Mouse (Mus musculus) mature B cell (primary cell): ENCODE data around the gene Hmgb1.

Experiments
- in situ Hi-C: fragments of 300-500 bp; cut with MboI; formaldehyde crosslinking; loops from 2 replicates; pipeline ENCODE4 v1.14.3; 2019

Gene Hmgb1

DNA sequence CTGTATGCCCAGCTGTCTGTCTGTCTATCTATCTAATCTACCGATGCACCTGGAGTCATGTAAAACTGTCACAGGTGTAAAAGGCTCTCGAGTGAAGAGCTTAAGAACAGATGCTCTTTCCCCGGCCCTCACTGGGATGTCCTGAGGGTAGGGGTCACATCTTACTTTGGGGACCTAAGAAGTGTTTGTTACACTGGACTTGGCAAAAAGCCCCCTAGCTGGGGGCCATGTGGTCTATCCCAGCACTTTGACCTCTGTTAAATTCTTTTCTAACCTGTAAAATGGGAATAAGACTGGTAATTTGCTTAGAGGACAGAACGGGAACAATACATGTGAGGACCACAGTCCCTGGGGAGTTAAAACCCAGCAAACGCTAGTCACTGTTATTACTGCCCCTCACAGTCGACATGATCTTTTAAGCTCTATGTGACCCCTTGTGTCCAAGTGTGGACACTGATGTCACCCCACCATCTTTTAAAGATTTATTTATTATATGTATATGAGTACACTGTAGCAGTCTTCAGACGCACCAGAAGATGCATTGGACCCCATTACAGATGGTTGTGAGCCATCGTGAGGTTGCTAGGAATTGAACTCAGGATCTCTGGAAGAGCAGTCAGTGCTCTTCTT lies 80.1 kb downstream of the Hmgb1 start:
- in situ Hi-C loops = no loop called here

DNA sequence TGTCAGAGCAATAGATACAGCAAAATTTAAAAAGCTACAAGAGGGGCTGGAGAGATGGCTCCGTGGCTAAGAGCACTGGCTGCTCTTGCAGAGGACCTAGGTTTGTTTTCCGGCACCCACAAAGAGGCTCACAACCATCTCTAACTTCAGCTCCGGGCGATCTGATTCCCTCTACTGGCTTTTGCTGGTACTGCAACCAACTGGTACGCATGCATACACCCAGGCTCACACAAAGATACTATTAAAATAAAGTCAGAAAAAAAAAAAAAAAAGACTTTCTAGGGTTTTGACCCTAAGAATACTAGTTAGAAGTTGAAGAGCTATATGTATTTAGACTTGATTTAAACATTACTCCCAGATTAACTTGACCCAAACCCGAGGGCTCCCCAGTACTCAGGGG lies 82.4 kb downstream of the Hmgb1 start:
- in situ Hi-C loops = no loop called here

DNA sequence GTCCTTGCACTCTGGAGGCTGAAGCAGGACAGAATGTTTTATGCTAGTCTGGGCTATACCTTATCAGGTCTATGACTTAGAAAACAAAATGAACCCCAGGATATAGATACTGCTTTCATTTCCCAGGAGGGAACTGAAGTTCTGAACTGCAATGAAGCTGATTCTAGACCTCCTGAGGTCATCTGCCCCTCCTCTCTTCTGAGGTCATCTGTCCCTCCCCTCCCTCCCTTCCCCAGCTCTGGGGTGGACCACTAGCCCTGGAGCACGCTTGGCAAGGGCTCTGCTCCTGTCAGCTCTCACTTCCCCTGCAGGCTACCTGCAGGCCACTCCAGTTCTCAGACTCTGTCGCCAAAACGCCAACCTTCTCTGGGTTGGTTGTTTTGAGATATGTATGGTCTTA lies 84.2 kb downstream of the Hmgb1 start:
- in situ Hi-C loops = no loop called here

DNA sequence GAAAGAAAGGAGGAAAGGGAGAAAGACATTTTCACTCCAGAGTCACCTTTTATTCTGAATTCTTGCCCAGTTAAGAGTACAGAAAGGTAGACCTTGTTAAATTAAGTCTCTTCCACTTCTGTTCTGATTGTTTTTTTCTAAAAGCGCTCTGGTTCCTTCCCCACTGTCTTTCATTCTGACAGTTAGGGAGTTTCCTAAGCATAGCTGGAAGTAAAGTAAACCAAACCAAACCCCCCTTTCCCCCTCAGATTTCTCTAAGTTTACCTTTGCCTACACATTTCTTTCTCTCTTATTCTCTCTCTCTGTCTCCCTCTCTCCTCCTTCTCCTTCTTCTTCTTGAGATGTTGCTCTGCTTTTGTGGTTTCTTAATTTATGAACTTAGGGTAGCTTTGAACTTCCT lies 85.3 kb downstream of the Hmgb1 start:
- in situ Hi-C loops = no loop called here

DNA sequence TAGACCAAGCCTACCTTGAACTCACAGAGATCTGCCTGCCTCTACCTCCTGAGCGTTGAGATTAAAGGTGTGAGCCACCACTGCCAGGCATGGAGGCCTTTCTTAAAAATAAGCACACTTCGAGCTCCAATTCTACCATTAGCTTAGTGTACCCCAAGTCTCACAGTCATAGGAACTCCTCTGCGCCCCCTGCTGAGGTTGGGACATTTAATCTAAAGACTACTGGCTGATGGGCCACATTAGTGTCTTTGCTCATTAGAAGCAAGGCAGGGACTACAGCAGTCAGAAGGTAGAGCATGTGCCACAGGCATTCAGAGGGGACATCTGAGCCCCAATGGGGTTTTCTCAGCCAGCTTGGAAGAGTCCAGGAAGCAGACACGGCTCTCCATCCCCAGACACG lies 86.4 kb downstream of the Hmgb1 start:
- in situ Hi-C loops = no loop called here

DNA sequence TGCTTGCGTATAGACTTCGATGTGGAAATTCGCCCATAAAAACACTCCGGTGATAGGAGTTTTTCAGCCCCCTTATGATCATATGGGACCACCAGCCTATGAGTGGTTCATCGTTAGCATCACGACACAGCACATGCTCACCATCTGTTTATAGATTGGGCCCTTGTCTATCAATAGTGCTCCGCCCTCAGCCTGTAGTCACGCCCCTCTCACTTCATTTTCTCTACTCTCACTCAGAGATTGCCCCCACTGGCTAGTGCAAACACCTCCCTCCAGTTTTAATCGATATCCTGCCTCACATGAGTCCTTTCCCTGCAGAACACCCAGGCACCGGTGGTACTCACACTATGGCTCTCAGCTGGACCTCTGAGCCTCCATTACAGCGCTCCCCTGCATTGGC lies 88.0 kb downstream of the Hmgb1 start:
- in situ Hi-C loops = no loop called here

DNA sequence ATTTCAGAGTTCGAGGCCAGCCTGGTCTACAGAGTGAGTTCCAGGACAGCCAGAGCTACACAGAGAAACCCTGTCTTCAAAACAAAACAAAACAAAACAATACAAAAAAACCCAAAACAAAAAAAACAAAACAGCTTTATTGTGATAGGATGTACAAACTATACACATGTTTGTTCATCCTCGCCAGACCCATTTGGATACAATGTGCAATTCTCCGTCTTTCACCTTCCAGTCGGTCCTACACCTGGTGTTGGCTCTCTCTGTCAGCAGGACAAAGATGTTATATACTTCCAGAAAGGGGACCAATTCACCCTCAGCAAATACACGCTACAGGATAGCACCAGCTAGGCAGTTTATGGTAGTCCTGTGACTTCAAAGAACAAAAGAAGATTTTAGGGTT lies 91.4 kb downstream of the Hmgb1 start:
- in situ Hi-C loops = no loop called here

DNA sequence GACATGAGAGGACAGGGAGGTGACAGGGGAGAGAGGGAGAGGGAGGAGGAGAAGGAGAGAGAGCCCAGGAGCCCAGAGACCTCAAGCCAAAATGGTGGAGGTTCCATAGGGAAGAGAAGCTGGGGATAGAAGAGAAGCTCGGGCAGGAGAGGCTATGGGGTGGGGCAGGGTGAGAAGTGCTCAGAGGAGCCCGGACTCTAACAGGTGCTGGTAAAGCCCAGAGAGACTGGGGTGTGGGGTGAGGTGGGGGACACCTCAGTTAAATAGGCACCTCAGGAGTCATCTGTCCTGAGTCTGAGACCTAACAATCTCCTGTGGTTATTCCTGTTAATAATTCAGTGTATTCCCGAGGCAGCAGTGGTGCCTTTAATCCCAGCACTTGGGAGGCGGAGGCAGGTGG lies 91.8 kb downstream of the Hmgb1 start:
- in situ Hi-C loops = no loop called here

DNA sequence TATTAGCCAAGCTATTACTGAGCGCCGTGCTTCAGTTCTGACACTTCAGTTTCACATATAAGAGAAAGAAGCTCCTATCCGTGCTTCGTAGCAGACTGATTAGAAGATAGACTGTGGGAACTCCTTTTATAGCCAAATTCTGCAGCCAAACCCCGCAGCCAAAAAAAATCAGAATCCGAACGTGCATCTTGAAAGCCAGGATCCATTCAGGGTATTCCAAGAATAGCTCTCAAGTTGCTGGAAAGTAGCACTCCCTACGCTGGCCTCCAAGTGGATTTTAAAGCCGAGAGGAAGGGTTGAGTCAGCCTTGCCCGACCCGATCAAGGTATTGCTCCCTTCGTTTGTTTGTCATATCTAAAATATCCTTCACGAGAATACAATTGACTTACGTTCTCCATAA lies 93.0 kb downstream of the Hmgb1 start:
- in situ Hi-C loops = no loop called here

DNA sequence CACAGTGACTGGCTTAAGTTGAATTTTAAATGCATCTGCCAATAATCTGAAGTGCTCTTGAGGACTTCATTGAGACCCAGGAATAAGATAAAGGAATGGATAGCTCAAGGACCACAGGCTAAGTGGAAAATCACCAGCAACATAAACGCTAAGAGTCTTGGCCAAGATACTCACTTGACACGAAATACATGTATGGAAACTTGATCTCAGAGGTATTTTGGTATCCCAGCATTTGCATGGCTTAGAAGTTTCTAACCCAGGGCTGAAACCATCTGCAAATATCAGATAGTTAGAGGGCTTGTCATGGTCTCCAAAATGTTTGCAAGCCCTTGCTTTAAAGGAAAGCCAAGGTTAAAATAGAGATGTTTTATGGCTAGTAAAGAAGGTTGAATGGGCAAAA lies 94.4 kb downstream of the Hmgb1 start:
- in situ Hi-C loops = no loop called here

DNA sequence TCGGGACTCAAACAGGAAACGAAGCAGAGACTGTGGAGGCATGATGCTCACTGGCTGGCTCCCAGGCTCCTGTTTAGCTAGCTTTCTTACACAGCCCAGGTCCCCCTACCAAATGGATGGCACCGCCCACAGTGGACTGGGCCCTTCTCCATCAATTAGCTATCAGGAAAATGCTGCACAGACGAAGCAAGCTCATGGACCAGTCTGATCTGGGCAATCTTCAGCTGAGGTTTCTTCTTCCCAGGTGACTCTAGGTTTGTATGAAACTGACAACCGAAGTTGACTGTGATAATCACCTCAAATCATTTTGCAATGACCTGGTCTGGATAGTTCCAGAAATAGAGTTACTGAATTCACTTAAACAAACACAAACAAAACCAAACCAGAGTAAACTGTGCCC lies 94.8 kb downstream of the Hmgb1 start:
- in situ Hi-C loops = no loop called here

DNA sequence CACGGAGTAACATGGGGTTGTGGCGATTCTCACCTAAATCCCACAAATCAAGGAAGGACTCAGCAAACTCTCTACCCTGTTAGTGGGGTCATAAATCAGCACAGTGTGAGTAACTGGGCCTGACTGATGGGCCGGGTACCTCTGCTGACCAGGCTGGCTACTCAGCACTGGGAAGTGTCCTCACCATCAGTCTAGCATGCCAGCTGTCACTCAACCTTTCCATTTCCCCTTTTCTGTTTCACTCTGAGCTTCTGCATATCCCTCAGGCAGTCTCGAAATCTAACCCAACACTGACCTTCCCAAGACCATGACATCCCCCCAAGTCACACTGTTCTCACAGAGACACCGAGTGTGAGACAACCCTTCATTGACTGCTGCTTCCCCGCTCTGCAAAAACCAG lies 95.4 kb downstream of the Hmgb1 start:
- in situ Hi-C loops = no loop called here

DNA sequence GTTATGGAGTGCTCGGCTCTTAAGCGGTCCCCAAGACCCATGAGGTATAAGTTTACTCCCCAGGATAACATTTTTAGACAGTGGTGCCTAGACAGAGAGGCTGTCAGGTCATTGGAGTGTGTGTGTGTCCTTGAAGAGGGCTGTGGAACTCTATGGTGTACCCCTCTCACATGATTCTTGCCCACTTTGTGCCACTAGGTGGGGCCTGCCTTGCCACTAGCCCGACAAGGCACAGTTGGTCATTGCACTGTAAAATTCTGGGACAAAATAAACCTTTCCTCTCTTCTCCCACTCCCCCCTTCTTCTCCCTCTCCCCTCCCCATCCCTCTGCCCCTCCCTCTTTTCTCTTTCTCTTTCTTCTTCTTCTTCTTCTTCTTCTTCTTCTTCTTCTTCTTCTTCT lies 96.1 kb downstream of the Hmgb1 start:
- in situ Hi-C loops = no loop called here

DNA sequence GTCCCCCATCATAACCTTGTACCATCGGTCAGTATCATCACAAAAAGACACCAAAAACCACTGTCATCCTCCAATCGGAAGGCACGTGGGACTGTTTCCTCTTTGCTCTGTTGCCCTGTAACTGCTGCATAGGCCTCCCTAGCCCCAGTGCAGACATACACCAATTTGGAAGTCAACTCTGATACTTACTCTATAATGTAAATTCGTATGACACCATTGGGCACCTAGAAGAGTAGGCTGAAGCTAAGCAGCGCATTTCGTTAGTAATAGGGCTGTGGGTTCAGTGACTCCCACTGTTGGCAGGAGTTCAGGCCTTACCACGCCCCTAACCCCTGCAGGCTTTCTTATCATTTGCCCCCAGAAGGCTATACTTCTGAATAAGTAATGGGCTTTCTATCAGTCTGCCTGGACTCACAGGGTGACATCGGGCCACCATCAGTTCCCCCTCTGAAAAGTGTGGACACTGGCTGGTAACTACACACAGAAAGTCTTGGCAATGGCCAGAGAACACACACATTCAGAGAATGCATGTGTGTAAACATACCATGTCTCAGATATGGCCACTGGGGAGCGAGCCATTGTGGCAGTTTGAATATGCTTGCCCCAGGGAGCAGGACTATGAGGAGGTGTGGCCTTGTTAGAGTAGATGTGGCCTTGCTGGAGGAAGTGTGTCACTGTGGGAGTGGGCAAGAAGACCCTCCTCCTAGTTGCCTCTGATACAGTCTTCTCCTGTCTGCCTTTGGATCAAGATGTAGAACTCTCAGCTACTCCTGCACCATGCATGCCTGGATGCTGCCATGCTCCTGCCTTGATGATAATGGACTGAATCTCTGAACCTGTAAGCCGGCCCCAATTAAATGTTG lies 97.7 kb downstream of the Hmgb1 start:
- in situ Hi-C loops = no loop called here

DNA sequence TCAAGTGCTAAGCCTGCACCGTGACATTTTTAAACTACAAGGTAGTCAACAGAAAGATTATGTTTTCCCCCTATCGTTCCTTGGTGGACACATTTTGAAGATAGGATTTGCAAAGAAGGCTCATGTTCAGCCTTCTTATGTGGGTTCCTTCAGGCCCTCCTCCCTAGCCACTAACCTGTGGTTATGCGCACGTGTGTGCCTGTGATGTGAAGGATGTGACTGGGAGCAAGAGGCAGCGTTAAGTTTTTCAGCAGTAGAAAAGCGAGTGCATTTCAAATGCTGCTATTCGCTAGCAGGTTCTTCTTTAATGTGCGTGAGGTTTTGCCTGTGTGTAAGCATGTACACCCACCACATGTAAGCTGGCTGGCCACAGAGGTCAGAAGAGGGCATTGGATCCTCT lies 103.8 kb downstream of the Hmgb1 start:
- in situ Hi-C loops = no loop called here

DNA sequence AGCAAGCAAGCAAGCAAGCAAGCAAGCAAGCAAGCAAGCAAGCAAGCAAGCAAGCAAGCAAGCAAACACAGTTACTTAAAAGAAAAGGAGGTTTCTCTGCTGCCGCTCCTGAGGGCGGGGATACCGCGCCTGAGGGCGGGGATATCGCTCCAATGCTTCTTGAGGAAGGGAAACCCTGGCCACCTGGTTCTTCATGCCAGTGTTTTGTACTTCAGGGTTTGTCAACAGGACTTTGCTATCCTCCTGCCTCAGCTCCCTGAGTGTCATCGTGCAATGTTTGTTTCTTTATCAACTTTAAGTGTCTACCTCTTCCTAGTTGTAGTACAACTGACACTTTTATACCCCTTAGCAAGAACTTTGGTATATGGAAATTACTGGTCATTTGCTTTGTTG lies 104.5 kb downstream of the Hmgb1 start:
- in situ Hi-C loops = no loop called here

DNA sequence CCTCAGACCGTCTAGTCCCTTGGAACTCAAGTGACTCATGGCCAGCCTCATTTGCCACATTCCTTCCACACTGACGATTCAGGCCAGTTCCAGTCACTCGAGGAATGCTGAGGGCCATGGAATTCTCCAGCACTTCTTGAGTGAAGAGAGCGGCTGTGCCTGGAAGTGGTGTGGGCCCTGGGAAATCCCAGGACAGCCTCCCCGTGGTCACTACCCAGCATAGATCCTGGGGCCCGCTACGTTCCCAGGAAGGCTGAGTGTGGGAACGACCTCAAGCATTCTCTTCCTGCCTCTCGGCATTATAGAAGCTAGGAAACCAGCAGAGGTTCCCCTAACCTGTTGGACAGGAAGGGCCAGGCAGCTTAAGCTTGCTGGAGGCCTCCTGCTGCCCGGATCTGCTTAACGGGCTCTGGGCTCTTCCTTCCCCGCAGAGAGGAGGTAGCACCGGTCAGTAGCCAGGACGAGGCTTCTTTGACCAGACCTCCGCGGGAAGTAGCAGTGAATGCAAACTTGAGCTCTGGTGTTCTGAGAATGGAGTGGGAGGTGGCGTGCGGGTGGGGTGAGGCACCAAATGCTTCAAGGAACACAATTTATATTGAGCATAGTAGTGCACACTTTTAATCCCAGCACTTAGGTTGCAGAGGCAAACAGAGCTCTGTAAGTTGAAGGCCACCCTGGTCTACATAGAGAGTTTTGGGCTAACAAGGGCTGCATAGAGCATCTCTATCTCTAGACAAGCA lies 105.1 kb downstream of the Hmgb1 start:
- in situ Hi-C loops = no loop called here

DNA sequence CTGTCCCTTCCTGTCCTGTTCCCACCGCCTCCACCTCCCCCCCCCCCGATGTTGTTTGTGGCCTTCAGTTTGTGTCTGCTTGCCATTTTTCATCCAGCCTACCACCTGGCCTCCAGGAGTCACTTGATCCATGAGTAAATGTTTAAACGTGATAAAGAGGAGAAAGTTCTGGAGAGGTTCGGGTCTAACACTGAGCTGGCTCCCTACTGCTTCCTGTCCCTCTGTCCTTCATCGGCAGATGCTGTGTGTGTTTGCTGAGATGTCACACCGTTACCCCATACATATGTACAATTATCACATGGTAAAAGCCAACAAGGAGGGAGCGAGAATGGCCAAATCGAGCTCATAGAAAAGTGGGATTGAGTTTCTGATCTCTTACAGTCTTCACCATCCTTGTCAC lies 107.2 kb downstream of the Hmgb1 start:
- in situ Hi-C loops = no loop called here

DNA sequence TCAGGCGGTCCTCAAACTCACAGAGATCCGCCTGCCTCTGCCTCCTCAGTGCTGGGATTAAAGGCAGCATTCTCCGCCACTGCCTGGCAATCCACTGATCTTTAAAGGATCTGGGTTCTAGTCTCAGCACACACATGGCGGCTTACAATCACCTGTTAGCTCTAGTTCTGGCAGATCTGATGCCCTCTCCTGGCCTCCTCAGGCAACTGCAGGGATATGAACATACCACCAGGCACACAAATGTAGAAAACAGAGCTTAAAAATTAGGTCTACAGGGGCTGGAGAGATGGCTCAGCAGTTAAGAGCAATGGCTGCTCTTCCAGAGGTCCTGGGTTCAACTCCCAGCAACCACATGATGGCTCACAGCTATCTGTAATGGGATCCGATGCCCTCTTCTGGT lies 112.7 kb downstream of the Hmgb1 start:
- in situ Hi-C loops = no loop called here

DNA sequence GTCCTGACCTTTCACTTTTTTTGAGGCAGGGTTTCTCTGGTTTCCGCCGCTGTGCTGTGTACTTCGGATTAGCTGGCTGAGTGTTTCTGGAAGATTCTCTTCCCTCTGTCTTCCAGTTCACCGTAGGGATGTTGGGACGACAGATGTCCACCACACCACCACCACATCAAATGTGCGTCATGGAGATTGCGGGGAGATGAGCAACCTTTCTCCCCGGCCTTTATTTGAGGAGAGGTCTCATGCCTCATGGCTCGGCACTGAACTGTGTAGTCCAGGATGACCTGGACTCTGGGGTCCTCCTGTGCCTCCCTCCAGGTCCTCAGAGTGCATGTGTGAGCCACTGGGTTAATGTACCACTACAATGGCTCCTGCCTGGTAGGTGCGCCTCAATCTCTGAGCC lies 115.5 kb downstream of the Hmgb1 start:
- in situ Hi-C loops = no loop called here

DNA sequence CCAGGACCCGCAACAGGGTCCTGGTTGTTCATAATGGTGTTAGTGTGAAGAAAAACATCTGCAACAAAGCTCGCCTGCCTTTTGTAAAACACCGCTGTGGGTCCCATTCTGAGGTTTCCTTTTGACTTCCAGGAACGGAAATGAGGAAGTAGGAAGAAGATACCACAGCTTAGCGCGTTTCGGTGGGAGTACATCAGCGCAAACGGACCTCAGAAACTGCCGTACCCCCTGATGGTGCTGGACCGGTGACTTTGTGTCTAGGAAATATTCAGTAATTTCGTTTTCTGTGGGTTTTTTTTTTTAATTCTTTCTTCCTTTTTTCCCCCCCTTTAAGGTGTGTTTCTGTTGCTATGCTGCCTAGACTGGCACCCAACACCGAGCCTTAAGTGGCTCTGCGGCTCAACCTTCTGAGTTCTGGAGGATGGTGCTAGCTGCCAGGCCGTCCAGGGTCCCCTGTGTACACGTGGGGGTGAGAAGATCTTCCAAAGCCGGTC lies 116.0 kb downstream of the Hmgb1 start:
- in situ Hi-C loops = no loop called here

DNA sequence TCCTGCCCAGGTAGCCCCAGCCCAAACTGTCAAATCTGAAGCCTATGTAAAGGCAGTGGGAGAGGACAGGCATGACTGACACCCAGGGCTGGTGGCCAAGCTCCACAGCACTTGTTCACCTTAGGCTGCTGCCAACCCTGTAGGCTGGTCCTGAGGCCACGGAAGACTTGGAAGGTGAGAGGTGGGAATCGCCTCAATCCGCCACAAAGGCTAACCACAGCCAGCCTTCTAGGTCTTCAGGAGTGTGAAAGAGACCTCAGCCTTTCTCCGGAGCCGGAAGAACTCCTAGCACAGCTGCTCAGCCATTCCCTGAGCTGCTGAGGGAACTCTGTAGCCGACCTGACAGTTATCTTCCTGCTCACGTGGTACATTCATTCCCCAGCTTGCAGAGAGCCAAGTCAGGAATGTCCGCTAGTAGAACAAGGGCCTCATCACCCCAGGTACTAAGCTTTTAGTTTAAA lies 116.8 kb downstream of the Hmgb1 start:
- in situ Hi-C loops = no loop called here

DNA sequence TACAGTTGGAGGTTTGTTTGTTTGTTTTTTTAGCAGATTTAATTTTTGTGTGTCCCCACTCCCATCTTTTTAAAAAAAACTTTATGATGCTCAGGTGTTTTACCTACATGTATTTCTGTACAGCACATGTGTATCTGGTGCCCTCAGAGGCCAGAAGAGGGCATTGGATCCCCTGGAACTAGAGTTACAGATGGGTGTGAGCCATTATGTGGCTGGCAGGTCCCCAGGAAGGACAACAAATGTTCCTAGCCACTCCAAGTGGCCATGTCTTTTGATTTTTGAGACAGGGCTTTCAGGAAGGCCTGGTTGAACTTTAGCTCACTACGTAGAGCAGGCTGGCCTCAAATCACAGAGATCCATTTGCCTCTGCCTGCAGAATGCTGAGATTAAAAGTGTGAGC lies 121.5 kb downstream of the Hmgb1 start:
- in situ Hi-C loops = no loop called here
